Mouse (Mus musculus): Measurements from ENCODE around the gene Ccdc171.
A peak's percentile ranks its signal among the peaks of the same experiment; 100 is the strongest.
"Not testable (repeated sequence)": the region's sequence is repeated elsewhere in the genome, so short reads cannot be mapped to it uniquely, and the experiment has no call there.

Gene Ccdc171

DNA sequence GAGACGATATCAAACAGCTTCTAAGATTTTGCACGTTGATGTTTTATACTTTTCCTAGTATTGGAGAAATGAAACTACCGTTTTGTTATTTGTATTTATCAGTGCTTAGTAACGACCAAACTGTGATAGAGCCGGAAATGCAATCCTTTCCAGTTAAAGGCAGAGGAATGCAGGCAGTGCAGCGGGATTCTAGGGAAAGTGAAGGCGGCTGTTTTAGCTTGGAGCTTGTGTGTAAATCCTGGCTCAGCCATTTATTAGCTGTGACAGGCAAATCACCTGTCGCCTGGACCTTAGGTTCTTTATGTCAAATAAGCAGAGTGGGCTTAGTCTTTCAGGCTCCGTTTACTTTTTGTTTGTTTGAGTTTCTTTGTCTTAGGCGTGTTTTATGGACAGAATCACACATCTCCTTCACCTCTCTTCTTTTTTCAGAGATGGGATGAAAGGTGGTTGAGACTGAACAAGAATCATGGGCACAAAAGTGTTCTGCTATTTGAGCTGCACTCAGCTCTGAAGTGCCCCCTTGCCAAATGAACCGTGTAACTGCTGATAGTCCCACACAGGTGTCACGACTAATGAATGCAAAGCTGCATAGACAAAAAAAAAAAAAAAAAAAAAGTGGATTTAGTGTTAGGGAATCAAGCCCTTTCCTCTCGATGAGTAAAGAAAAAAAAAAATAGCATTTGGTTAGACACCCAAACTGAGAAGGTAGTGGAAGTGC, 1.1 kb downstream of the Ccdc171 start:
- DNase-seq: no peak

DNA sequence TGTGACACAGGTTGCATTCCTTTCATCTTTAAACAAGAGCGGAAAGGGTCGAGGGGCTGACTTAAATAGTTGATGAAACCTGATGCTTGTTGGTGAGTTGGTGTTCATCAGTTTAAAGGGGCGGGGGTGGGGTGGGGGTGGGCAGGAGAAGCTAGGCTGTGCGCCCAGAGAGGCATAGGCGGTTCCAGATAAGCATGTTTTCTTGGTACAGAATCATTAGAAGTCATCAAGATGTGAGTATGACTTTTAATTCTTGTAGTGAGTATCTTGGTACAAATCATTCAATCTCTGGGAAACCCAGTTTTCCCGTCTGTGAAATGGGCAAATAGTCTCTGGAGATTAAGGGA, 1.6 kb downstream of the Ccdc171 start:
- no peak for DNase-seq

DNA sequence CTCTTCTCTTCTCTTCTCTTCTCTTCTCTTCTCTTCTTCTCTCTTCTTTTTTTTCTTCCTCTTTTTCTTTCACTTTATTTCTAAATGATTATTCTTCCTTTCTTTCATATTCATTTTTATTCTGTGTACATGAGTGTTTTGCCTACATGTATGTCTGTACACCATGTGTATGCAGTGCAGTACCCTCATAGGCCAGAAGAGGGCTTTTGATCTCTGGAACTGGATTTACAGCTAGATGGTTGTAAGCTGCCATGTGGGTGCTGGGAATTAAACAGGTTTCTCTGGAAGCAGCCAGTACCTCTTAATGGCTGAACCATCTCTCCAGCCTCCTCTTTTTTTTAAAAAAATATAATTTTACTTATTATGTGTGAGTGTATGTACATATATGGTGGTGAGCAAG, 2.6 kb downstream of the Ccdc171 start:
- no peak for DNase-seq

DNA sequence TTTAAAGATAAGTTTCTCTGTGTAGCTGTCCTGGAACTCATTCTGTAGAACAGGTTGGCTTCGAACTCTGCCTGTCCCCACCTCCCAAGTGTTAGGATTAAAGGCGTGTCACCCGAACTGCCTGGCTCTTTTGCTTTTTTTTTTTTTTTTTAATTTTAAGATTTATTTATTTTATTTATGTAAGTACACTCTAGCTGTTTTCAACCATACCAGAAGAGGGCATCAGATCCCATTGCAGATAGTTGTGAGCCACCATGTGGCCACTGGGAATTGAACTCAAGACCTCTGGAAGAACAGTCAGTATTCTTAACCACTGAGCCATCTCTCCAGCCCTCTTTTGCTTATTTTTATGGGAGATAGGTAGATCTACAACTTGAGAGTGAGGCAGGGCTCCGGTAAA, 4.7 kb downstream of the Ccdc171 start:
- DNase-seq: not testable (repeated sequence)

DNA sequence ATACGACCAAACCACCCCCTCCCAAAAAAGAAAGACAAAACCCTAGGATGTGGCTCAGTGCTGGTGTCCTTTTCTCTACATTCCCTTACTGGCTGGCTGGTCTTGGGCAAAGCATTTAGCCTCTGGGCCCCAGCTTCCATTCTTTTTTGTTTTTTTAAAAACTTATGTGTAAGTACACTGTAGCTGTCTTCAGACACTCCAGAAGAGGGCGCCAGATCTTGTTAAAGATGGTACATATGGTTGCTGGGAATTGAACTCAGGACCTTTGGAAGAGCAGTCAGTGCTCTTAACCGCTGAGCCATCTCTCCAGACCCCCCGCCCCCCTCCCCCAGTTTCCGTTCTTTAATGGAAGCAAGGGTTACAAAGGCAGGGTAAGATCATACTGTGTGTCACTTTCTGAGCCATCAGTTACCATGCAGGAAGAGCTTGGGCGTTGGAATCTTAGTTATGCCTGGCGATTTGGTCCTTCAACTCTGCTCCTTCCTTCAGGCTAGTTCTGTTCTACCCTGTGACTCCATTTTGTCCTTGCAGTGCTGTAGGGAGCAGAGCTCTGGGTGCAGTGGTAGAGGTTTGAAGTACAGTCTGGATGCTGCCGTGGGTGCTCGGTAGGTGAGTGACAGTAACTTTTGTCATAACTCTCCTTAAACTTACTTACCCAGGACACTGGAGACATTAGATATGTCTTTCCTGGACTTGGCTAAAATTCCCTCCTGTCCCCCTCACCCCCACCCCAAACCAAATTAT, 8.0 kb downstream of the Ccdc171 start:
- DNase-seq: no peak

DNA sequence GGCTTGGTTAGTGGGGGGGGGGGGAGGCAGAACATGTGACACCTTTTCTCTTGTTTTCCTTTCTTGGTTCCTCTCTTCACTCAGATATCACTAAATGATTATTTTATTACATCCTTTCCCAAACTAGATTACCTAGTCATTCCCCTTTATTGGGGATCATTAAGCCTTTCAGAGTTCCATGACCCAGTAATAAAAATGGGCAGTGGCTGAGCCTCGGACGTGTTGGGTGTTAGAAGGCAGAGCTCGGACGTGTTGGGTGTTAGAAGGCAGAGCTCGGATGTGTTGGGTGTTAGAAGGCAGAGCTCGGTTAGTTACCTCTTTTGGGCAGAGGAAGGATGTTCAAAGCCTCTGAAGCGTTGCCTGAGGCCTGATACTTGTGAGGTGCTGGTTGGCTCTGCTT, 8.7 kb downstream of the Ccdc171 start:
- DNase-seq: no peak

DNA sequence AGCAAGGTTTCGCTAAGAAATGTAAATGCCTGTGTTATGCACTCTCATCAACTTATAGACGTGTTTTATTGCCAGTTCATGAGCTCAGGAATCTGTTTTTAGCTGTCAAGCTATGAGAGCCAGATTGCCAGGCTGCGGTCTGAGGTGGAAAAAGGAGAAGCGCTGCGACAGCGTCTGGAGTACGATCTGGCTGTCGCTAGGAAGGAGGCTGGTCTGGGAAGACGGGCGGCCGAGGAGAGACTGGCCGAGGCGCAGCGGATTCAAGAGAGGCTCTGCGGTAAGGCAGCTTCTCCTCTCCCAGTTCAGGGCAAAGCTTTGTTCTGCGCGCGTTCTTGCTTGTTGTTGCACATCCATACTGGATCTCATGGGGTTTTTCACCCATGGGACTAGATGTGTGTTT, 24.2 kb downstream of the Ccdc171 start:
- DNase-seq: peak; percentile 45

DNA sequence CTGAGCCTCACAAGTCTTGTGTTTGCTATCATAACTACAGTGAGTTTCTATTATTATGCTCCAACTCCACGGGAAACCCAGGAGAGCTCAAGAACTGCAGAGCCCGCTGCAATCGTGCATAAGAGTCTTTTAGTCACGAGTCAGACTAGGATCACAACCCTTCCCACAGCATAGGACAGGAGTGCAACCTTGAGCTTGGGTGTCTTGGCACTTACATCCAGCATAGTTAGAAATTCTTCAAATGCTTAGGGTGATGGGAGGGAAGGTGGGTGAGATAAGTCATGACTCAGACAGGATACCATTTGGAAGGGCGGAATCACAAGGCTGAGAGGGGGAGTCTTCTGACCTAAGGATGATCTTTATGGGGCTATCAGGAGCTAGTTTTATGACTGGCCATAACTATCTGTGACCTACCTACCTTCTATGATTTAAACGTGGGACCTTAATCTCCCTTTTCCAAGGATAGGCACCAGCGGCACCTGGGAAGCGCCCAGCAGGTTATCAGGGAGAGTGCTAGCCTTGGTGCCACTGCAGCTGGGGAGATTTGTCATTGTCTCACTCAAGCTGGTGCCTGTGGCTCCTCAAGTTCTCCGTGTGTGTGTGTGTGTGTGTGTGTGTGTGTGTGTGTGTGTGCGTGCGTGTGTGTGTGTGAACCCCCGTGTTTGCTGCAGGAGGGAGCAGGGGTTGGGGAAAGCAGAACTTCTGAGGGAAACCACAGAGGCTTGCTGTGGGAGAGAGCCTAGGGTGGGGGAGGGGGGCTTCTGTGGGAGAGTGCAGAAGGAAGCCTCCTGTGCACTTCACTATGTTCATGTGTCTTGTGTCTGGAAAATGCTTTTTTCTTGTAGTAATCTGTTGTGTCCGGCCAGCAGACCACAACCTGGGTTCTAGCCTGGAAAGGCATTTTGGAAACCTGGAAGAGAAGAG, 42.1 kb downstream of the Ccdc171 start:
- peak; percentile 39 for DNase-seq

DNA sequence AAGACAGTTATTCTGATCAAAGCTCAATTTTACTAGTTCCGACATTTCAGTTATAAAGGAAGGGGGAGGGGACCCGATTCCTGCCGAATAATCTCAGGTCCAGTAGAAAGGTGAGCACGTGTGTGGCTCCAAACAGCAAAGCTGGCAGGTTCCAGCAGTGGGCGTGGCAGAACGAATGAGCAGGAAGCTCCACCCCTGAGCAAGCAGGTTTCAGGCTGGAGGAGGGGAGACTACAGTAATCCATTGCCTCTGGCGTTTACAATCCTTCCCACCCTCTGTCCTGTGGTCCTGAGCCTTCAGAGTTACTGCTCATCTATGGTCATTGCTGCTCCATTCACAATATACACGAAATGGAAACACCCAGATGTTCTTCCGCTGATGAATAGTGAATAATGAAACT, 42.8 kb downstream of the Ccdc171 start:
- not testable (repeated sequence) for DNase-seq

DNA sequence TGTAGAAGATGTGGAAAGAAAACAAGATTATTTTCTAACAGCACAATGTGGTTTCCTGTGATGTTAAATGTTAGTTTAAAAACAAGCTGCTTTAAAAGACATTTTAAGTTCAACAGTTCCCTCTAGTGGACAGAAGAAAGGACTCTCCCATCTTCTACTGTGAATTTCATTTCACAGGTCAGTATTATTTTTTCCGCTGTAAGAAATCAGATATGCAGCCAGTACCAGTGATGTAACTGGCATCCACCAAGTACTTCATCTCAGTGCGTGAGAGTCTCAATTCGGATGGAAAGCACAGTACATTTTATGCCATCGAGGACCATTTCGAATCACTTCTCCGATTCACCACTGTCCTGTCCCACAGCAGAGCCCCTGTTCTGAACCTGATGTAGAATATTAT, 45.2 kb downstream of the Ccdc171 start:
- DNase-seq: no peak

DNA sequence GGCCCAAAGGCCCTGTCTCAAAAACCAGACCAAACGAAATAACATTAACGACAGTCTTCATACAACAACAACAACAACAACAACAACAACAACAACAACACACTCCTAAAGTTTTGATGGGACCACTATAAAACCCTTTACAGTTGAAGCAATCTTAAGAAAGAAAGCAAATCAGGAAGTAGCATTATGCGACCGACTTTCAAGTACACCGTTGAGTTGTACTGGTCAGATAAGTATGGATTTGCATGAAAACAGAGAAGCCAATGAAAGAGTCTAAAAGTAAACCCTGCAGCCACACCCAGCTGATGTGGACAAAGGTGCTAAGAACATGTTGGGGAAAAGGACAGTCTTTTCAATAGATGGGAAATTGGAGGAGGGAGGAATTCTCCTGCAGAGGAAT, 45.7 kb downstream of the Ccdc171 start:
- no peak for DNase-seq

DNA sequence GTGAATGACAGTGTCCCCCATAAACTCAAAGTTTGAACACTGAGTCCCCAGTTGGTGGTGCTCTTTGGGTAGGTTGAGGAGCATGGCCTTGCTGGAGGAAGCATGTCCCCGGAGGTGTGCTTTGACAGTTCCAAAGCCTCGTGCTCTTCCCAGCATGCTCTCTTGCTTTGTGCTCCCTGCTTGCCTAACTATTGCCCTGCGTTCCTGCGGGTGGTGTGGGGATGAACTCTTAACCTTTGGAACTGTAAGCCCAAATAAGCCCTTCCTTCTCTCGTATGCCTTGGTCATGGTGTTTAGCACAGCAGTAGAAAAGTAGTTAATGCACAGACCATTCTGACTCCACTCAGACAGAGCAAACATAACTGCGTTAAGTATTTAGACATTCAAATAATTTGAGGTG, 47.2 kb downstream of the Ccdc171 start:
- DNase-seq: no peak

DNA sequence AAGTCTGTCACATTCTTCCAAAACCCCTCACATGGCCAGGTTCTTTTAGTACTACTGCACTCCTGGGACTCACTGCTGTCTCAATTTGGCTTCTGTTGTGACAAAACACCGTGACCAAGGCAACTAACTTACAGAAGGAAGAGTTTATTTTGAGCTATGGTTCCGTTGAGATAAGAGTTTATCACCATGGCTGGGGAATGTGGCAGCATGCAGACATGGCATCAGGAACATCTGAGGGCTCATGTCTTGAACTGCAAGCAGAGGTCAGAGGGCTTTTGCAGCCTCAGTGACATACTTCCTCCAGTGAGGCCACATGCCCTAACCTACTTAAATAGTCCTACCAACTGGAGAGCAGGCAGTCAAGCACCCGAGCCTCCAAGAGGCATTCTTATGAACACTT, 51.0 kb downstream of the Ccdc171 start:
- DNase-seq: no peak

DNA sequence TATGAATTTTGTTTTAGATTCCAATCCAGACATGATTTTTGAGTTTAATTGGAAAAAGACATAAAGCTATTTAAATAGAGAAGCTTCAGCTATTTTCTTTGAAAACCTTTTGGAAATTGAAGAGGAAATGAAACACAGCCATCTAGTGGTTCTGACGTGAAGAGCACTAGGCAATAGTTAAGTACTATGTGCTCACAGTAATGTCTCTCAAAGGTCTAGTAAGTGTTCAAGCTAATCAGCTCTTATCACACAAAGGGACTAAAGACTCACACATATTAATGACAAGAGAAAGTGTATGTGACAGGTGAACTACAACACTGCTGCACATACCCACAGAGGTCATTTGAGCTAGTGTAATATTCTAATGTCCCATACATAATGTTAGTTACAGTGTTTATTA, 54.8 kb downstream of the Ccdc171 start:
- DNase-seq: no peak

DNA sequence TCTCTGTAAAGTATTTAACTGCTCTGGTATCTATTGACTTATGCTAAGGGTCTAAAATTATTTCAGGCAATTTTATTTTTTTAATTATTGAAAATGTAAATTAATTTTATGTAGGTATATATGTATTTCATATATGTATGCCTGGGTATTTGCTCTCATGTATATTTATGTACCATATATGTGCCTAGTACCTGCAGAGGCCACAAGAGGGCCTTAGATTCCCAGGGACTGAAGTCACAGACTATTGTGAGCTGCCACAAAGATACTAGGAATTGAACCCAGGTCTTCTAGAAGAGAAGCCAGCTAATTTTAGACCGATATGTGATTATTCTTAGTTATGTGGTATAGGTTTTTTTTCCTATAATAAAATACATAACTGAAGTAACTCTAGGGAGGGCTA, 62.2 kb downstream of the Ccdc171 start:
- DNase-seq: no peak

DNA sequence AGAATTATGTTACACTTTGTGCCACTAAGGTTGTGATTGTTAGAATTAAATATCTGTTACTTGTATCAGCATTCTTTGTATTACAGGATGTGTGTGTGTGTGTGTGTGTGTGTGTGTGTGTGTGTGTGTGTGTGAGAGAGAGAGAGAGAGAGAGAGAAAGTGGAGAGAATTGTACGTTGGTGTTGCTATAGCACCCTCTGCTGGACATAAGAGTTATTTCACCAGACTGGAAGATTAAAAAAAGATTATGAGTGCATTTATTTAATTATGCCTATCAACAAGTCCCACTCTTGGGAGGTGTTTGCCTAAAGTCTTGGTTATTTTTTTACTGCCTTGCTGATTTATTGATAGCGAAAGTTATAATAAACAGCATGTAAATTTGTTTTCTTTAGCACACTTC, 71.1 kb downstream of the Ccdc171 start:
- DNase-seq: no peak

DNA sequence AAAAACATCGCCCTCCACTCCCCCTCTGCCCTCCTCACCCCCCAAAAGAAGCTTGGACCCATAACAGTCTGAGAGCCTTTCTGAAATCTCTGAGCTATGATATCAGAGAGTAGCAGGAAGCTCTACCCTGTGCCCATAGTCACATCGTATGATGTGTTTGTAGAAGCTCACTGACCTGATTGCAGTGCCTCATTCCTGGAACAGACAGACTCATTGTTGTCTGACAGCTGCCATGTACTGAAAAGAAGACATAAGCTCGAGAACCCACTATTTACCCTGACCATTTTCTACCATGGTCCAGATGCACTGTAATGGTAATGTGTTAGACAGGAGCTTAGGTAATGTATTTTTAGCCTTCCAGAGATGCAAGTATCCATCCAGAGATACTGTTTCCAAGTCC, 85.8 kb downstream of the Ccdc171 start:
- no peak for DNase-seq

DNA sequence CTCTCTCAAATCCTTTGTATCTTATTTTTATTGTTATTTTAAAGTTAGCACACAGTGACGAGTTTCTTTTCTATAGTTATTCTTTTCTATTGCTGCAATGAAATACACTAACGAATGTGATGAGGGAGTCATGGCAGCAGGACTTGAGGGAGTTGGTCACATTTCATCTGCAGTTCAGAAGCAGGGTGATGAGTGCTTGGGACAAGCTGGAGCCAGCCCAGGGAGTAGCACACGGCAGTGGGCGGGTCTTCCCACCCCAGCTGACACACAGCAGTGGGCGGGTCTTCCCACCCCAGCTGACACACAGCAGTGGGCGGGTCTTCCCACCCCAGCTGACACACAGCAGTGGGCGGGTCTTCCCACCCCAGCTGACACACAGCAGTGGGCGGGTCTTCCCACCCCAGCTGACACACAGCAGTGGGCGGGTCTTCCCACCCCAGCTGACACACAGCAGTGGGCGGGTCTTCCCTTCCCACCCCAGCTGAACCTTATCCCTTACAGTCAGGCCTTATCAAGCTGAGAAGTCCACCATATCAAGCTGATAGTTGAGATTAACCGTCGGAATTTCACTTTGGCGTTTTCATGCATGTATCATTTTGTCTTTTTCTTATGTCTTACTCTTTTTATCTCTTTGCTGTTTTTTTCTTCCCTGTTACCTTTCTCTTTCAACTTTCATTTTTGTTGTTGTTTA, 97.8 kb downstream of the Ccdc171 start:
- DNase-seq: not testable (repeated sequence)

DNA sequence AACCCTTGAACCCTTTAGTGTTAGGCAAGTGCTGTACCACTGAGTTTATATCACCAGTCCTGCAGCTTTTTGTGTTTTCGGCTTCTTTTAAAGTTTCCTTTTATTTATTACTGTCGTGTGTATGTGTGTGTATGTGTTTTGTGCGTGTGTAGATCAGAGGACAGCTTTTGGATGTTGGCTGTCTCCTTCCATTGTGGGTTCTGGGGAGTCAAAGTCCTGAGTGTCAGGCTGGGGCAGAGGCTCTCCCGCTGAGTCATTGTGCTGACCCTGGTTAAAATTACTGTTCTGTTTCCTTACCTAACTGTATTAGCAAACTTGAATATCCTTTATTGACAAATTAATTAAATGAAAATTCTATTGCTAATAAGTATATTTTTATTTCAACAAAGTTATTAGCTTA, 98.4 kb downstream of the Ccdc171 start:
- DNase-seq: no peak

DNA sequence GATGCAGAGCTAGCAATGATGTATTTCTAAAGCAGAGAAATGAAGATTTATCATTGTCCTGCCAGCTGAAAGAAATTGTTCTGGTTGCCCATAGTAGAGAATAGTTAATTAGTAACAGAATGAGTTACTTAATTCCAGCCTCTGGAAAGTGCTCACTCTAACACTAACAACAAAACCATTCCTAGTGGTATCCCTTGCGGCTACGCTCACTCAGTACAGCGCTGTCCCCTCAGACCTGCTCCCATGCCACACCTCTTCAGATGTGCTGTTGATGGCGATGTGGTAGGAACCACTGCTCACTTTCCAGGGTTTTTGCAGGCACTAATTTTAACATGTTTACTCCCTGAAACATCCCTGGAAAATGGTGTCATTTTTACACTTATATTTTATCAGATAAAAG, 126.1 kb downstream of the Ccdc171 start:
- no peak for DNase-seq

DNA sequence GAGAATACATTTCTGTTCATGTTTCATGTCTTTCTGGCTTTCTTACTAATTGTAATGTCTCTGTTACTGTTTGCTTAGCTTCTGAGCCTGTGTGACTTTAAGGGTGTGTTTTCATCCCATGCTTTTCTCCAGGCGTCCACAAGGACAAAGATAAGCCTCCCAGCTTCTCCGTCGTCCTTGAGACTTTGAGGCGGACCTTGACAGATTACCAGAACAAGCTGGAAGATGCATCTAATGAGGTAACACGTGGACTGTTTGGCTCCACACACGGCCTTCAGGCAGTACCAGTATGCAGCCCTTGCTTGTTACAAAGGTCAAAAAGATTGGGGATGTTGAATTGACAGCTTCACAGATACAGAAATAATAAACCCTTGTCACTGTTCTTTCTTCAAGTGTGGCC, 130.1 kb downstream of the Ccdc171 start:
- no peak for DNase-seq

DNA sequence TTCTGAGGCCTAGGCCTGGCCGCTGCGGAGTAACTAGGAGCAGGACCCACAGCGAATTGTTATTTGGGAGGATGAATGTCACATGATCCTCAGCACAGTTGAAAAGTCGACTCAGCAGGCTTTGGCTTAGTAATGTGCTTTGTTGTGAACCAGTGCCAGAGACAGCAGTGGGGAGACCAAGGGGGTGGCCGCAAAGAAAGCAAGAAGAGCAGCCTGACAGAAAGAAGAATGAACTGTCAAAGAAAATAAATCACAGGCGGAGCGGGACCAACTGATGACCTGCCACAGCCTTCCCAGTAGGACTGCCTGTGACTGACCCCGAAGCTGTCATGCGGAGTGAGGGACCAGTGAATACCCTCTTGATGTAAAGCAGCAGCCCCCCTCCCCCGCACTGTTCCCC, 131.2 kb downstream of the Ccdc171 start:
- no peak for DNase-seq

DNA sequence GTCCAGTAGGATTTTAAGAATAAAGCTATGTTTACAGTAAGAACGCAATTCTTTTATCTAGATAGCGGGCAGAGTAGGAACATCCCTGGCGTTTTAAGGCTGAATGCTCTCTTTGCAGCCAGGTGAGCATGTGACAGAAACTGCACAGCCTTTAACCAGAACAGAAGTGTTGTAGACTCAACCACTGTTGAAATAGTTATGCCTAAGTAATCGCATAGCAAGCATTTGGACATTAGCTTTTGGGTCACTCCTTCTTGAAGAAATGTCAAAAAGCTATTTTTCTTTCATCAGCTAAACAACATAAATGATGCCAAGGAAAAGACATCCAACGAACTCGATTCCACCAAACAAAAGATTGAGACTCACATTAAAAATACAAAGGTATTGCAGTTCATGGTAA, 131.7 kb downstream of the Ccdc171 start:
- DNase-seq: no peak
